ENCODE assay signal across 7 mouse cellular contexts in genomic region chr5:136581166-136581565, GRCm38 (mm10). TPM values are rescaled to one million over a fixed set of nuclear protein-coding genes. Genes with fewer than 3 reads are reported as not detected.
A peak's percentile ranks its signal among the peaks of the same experiment; 100 is the strongest.
DNase-seq lines count a peak whose midpoint lies in the region; ATAC-seq lines count a peak whose summit lies in the region.

No protein-coding gene starts in this region.

- H3K27me3 ChIP-seq in embryonic facial prominence, embryonic 13.5 days, result peaks cover 73% of the 10 kb centered on the region
- H3K27me3 ChIP-seq in intestine, embryonic 15.5 days (replicated peaks), result 0 out of 2 replicates have a peak, but pooled peaks cover 4% of the 10 kb centered on the region

- H3K9me3 ChIP-seq in embryonic facial prominence, embryonic 13.5 days, result no peaks in the 10 kb centered on the region
- H3K9me3 ChIP-seq in intestine, embryonic 15.5 days, result no peaks in the 10 kb centered on the region

- DNase-seq in right cerebral cortex, postnatal 4 days, result peak; percentile 39
- DNase-seq in right cerebral cortex, postnatal 25 days, result no peak
- DNase-seq in lung, adult 18-20 months, result peak; percentile 57 to 65
- DNase-seq in retina, embryonic 14.5 days (ENCODE audit: low spot score), result peak; percentile 69
- peak; percentile 53 for DNase-seq in yolk sac, embryonic 10.5 days (ENCODE audit: low spot score)

- H3K36me3 ChIP-seq in embryonic facial prominence, embryonic 13.5 days, result no peaks in the 10 kb centered on the region
- no peaks in the 10 kb centered on the region for H3K36me3 ChIP-seq in intestine, embryonic 15.5 days

- 18% methylated on average over 9 of the region's 9 CpGs for WGBS in embryonic facial prominence, embryonic 13.5 days
- 13% methylated on average over 9 of the region's 9 CpGs for WGBS in intestine, embryonic 15.5 days

- peak overlapping the region; percentile 22 for H3K4me3 ChIP-seq in embryonic facial prominence, embryonic 13.5 days
- peak overlapping the region; percentile 13 for H3K4me3 ChIP-seq in intestine, embryonic 15.5 days (replicated peaks)

- H3K4me2 ChIP-seq in embryonic facial prominence, embryonic 13.5 days, result peak overlapping the region; percentile 43
- peak overlapping the region; percentile 56 for H3K4me2 ChIP-seq in intestine, embryonic 15.5 days (replicated peaks)

- no peak for ATAC-seq in embryonic facial prominence, embryonic 13.5 days (ENCODE audit: insufficient number of reproducible peaks, insufficient read depth, low FRiP score, low TSS enrichment, low read depth)
- ATAC-seq in intestine, embryonic 15.5 days, result peak; percentile 68

- no peak overlapping the region for H3K9ac ChIP-seq in embryonic facial prominence, embryonic 13.5 days
- H3K9ac ChIP-seq in intestine, embryonic 15.5 days, result no peak overlapping the region

- H3K4me1 ChIP-seq in embryonic facial prominence, embryonic 13.5 days, result peaks cover 13% of the 10 kb centered on the region
- 0 out of 2 replicates have a peak, but pooled peaks cover 6% of the 10 kb centered on the region for H3K4me1 ChIP-seq in intestine, embryonic 15.5 days (replicated peaks)

- no peak overlapping the region for H3K27ac ChIP-seq in embryonic facial prominence, embryonic 13.5 days
- no peak overlapping the region for H3K27ac ChIP-seq in intestine, embryonic 15.5 days

RNA-seq across cellular contexts. Expression of gene Cux1, which starts 13.9 kb away (rescaled TPM):
- 78.6 and 82.7 TPM in 2 replicates for polyA plus RNA-seq in embryonic facial prominence, embryonic 13.5 days (2015; fragmentation: Nextera tagmentation; extraction: Ambion mirVana)
- polyA plus RNA-seq in intestine, embryonic 15.5 days (2015; fragmentation: Nextera tagmentation; extraction: Ambion mirVana), result 62.5 and 68.2 TPM in 2 replicates
